Mouse (Mus musculus): ENCODE results near the gene Hist1h3i. TPM values are rescaled to one million over a fixed set of nuclear protein-coding genes. Genes with fewer than 3 reads are reported as not detected.
"Not testable (repeated sequence)": the region's sequence is repeated elsewhere in the genome, so short reads cannot be mapped to it uniquely, and the experiment has no call there.

Gene Hist1h3i
- polyA plus RNA-seq, 1 experiment from 2014 or later, result 109 TPM

- peaks cover 20% of the 10 kb centered on the region for H3K4me1 ChIP-seq
- H3K27ac ChIP-seq, result peak overlapping the region; percentile 94
- no peaks in the 10 kb centered on the region for H3K27me3 ChIP-seq
- no peaks in the 10 kb centered on the region for H3K36me3 ChIP-seq
- peak overlapping the region; percentile 47 for H3K4me3 ChIP-seq
- WGBS, result 6% methylated on average over 5 of the region's 5 CpGs
- no peak for ATAC-seq (ENCODE audit: insufficient number of reproducible peaks, low FRiP score, low TSS enrichment, low read depth)
- H3K4me2 ChIP-seq, result peak overlapping the region; percentile 53
- H3K9ac ChIP-seq, result peak overlapping the region; percentile 23
- H3K9me3 ChIP-seq, result no peaks in the 10 kb centered on the region
Measured at GRCm38 (mm10) chr13:21749387-21750158, 33.6 kb downstream of the Hist1h3i start.

- Histone ChIP-seq H3K4me2 (no peak overlapping the region), H3K36me3 (no peaks in the 10 kb centered on the region), H3K4me1 (peaks cover 10% of the 10 kb centered on the region), H3K9me3 (no peaks in the 10 kb centered on the region), H3K4me3 (no peak overlapping the region), H3K9ac (no peak overlapping the region), H3K27me3 (no peaks in the 10 kb centered on the region), H3K27ac (no peak overlapping the region)
- no peak for ATAC-seq (ENCODE audit: insufficient number of reproducible peaks, low FRiP score, low TSS enrichment, low read depth)
- 84% methylated on average over 1 of the region's 1 CpGs for WGBS
Measured at GRCm38 (mm10) chr13:21745006-21745405, 38.2 kb downstream of the Hist1h3i start.

GRCm38 (mm10) chr13:21734906-21735767 lies 48.0 kb downstream of the Hist1h3i start, which contains the start of gene Hist1h4j:
Hist1h4j (plus strand) TSS chr13:21735064.
- Histone ChIP-seq H3K4me3 (peak within 1 kb of the TSS; percentile 45), H3K4me2 (peak within 1 kb of the TSS; percentile 67), H3K27ac (peak within 1 kb of the TSS; percentile 96), H3K9ac (peak within 1 kb of the TSS; percentile 33; the same call in 1 of the 2 replicates)
- H3K4me1 ChIP-seq, H3K27me3 ChIP-seq, H3K36me3 ChIP-seq, H3K9me3 ChIP-seq: not testable (repeated sequence)
- ATAC-seq (ENCODE audit: insufficient number of reproducible peaks, low FRiP score, low TSS enrichment, low read depth), result peak; percentile 87
- WGBS, result under 1% methylated on average over 39 of the region's 56 CpGs

GRCm38 (mm10) chr13:21734010-21734905 lies 48.9 kb downstream of the Hist1h3i start:
- Histone ChIP-seq H3K4me3 (peak overlapping the region; percentile 45), H3K4me2 (peak overlapping the region; percentile 67), H3K9ac (peak overlapping the region; percentile 33; the same call in 1 of the 2 replicates), H3K36me3 (no peaks in the 10 kb centered on the region), H3K4me1 (0 out of 2 replicates have a peak, but pooled peaks cover 2% of the 10 kb centered on the region), H3K27ac (peak overlapping the region; percentile 96), H3K9me3 (no peaks in the 10 kb centered on the region), H3K27me3 (no peaks in the 10 kb centered on the region)
- peak; percentile 77 for ATAC-seq (ENCODE audit: insufficient number of reproducible peaks, low FRiP score, low TSS enrichment, low read depth)
- WGBS, result under 1% methylated on average over 21 of the region's 21 CpGs

GRCm38 (mm10) chr13:21733466-21733865 lies 49.7 kb downstream of the Hist1h3i start:
- H3K36me3 ChIP-seq, result no peaks in the 10 kb centered on the region
- H3K27ac ChIP-seq, result peak overlapping the region; percentile 96; the same call in 1 of the 2 replicates
- H3K4me2 ChIP-seq, result no peak overlapping the region
- H3K9ac ChIP-seq, result no peak overlapping the region
- H3K9me3 ChIP-seq, result no peaks in the 10 kb centered on the region
- no peaks in the 10 kb centered on the region for H3K27me3 ChIP-seq
- H3K4me3 ChIP-seq, result no peak overlapping the region
- 74% methylated on average over 5 of the region's 5 CpGs for WGBS
- 0 out of 2 replicates have a peak, but pooled peaks cover 2% of the 10 kb centered on the region for H3K4me1 ChIP-seq
- no peak for ATAC-seq (ENCODE audit: insufficient number of reproducible peaks, low FRiP score, low TSS enrichment, low read depth)

Small RNA genes within 50 kb of the gene (microRNA-seq; reads per million reads assigned to microRNA genes)
- gene Gm19658, result not detected
- gene Gm44346, result not detected
- not detected for gene Gm44454
- gene Gm44466, result not detected

Other genes starting within 250 kb of the Hist1h3i start
- gene Olfr1366, start 240.6 kb downstream of the Hist1h3i start, polyA plus RNA-seq (2015; fragmentation: Nextera tagmentation; extraction: Ambion mirVana), result 0.17 and 0.18 TPM in 2 replicates
- gene Olfr1535, start 223.5 kb downstream of the Hist1h3i start, polyA plus RNA-seq (2015; fragmentation: Nextera tagmentation; extraction: Ambion mirVana), result not detected in 2 replicates
- not detected in 2 replicates for gene Olfr1364, start 201.6 kb downstream of the Hist1h3i start, polyA plus RNA-seq (2015; fragmentation: Nextera tagmentation; extraction: Ambion mirVana)
- gene Olfr1362, start 169.3 kb downstream of the Hist1h3i start, polyA plus RNA-seq (2015; fragmentation: Nextera tagmentation; extraction: Ambion mirVana), result not detected in 2 replicates
- not detected in 2 replicates for gene Olfr11, start 140.9 kb downstream of the Hist1h3i start, polyA plus RNA-seq (2015; fragmentation: Nextera tagmentation; extraction: Ambion mirVana)
- not detected in 2 replicates for gene Olfr1361, start 120.0 kb downstream of the Hist1h3i start, polyA plus RNA-seq (2015; fragmentation: Nextera tagmentation; extraction: Ambion mirVana)
- gene Olfr1360, start 106.0 kb downstream of the Hist1h3i start, polyA plus RNA-seq (2015; fragmentation: Nextera tagmentation; extraction: Ambion mirVana), result not detected in 2 replicates
- not detected in 2 replicates for gene Olfr1359, start 85.3 kb downstream of the Hist1h3i start, polyA plus RNA-seq (2015; fragmentation: Nextera tagmentation; extraction: Ambion mirVana)
- gene Hist1h2bl, start 67.2 kb downstream of the Hist1h3i start, polyA plus RNA-seq (2015; fragmentation: Nextera tagmentation; extraction: Ambion mirVana), result 0.96 and 1.2 TPM in 2 replicates
- 17.1 and 23.9 TPM in 2 replicates for gene Hist1h2ai, start 66.9 kb downstream of the Hist1h3i start, polyA plus RNA-seq (2015; fragmentation: Nextera tagmentation; extraction: Ambion mirVana)
- gene Hist1h3h, start 65.7 kb downstream of the Hist1h3i start, polyA plus RNA-seq (2015; fragmentation: Nextera tagmentation; extraction: Ambion mirVana), result 3.5 and 7.6 TPM in 2 replicates
- gene Hist1h2bm, start 61.3 kb downstream of the Hist1h3i start, polyA plus RNA-seq (2015; fragmentation: Nextera tagmentation; extraction: Ambion mirVana), result 2.5 and 4.5 TPM in 2 replicates
- 1.1 and 1.2 TPM in 2 replicates for gene Hist1h4j, start 48.3 kb downstream of the Hist1h3i start, polyA plus RNA-seq (2015; fragmentation: Nextera tagmentation; extraction: Ambion mirVana)
- 4.1 TPM in 1 of 2 replicates, not detected in the other for gene Hist1h4k, start 32.9 kb downstream of the Hist1h3i start, polyA plus RNA-seq (2015; fragmentation: Nextera tagmentation; extraction: Ambion mirVana)
- 11.6 and 26.1 TPM in 2 replicates for gene Hist1h2ak, start 29.5 kb downstream of the Hist1h3i start, polyA plus RNA-seq (2015; fragmentation: Nextera tagmentation; extraction: Ambion mirVana)
- gene Hist1h2bn, start 29.2 kb downstream of the Hist1h3i start, polyA plus RNA-seq (2015; fragmentation: Nextera tagmentation; extraction: Ambion mirVana), result 4.2 TPM in 1 of 2 replicates, not detected in the other
- 21.1 and 23.5 TPM in 2 replicates for gene Hist1h1b, start 2.7 kb downstream of the Hist1h3i start, polyA plus RNA-seq (2015; fragmentation: Nextera tagmentation; extraction: Ambion mirVana)
- 3.5 and 4.6 TPM in 2 replicates for gene Hist1h2an, start 3.8 kb upstream of the Hist1h3i start, polyA plus RNA-seq (2015; fragmentation: Nextera tagmentation; extraction: Ambion mirVana)
- gene Hist1h2bp, start 4.1 kb upstream of the Hist1h3i start, polyA plus RNA-seq (2015; fragmentation: Nextera tagmentation; extraction: Ambion mirVana), result 1.00 TPM in 1 of 2 replicates, not detected in the other
- 11.7 and 18.0 TPM in 2 replicates for gene Hist1h2bq, start 26.8 kb upstream of the Hist1h3i start, polyA plus RNA-seq (2015; fragmentation: Nextera tagmentation; extraction: Ambion mirVana)
- gene Hist1h2ao, start 27.1 kb upstream of the Hist1h3i start, polyA plus RNA-seq (2015; fragmentation: Nextera tagmentation; extraction: Ambion mirVana), result 1.9 TPM in 1 of 2 replicates, not detected in the other
- not detected in 2 replicates for gene Hist1h4m, start 28.4 kb upstream of the Hist1h3i start, polyA plus RNA-seq (2015; fragmentation: Nextera tagmentation; extraction: Ambion mirVana)
- gene Hist1h4n, start 48.8 kb upstream of the Hist1h3i start, polyA plus RNA-seq (2015; fragmentation: Nextera tagmentation; extraction: Ambion mirVana), result 9.4 and 12.8 TPM in 2 replicates
- gene Hist1h2ap, start 50.1 kb upstream of the Hist1h3i start, polyA plus RNA-seq (2015; fragmentation: Nextera tagmentation; extraction: Ambion mirVana), result 2,482 and 2,904 TPM in 2 replicates
- gene Hist1h2br, start 50.4 kb upstream of the Hist1h3i start, polyA plus RNA-seq (2015; fragmentation: Nextera tagmentation; extraction: Ambion mirVana), result 12.5 and 17.9 TPM in 2 replicates
- gene Zfp184, start 161.7 kb upstream of the Hist1h3i start, polyA plus RNA-seq (2015; fragmentation: Nextera tagmentation; extraction: Ambion mirVana), result 7.8 and 8.8 TPM in 2 replicates
- gene Pom121l2, start 197.8 kb upstream of the Hist1h3i start, polyA plus RNA-seq (2015; fragmentation: Nextera tagmentation; extraction: Ambion mirVana), result 0.15 and 0.20 TPM in 2 replicates
- 1.2 and 1.3 TPM in 2 replicates for gene Prss16, start 226.4 kb upstream of the Hist1h3i start, polyA plus RNA-seq (2015; fragmentation: Nextera tagmentation; extraction: Ambion mirVana)

Measured in limb, embryonic 15.5 days (tissue).